Comparison of ENCODE assay signal across 8 mouse cellular contexts in the genomic region with DNA sequence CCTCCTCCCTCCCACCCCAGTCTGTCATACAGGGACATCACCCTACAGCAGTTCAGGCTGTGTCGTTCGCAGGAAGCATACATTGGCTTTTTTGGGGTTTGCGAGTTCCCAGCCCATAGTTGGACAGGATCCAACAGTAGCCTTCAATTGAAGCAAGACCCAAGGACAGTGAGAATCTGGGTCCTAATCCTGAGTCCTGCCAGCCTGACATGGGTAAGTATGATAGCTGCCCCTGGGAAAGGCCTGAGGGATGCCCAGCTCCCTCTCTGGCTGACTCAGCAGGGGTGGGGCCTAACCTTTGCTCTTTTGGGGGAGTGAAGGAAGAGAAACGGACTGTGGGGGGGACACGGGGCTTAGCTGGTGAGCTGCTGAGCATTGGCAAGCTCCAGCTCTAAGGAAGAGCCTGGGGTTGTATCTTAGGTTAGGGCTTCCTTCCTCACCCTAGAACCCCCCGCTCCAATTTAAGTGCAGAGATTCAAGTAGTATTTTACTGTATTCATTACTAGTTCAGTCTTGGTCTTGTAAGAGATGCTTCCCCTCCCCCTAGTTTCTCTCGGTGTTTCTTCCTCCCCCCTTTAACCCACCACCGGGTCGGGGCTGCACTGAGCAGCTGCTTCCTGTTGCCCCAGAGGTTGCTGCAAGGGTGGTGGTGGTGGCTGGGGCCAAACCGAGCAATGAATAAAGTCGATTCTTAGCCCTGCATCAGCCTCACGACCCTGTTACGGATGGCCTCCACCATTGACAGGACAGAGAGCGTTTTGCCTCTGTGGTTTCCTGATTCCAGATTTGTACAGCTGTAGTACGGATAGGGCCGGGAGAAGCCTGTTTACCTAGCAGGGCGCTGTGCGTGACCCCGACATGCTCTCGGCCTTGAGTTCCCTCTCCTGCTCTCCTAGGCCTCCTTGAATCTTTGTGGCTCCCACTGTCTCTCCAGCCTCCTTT. TPM values are rescaled to one million over a fixed set of nuclear protein-coding genes. Genes with fewer than 3 reads are reported as not detected.
DNase-seq lines count a peak whose midpoint lies in the region; ATAC-seq and TF ChIP-seq lines count a peak whose summit lies in the region.

A gene (plus strand): TSS at position 14 of the 942 bp plus-strand sequence.

- peak; percentile 60 for ATAC-seq in erythroid progenitor cell, adult 5-6 weeks (replicated peaks; ENCODE audit: low FRiP score, poor library complexity, severe bottlenecking)
- peak; percentile 2; the same call in 1 of the 2 replicates for ATAC-seq in lung, embryonic 14.5 days (ENCODE audit: insufficient read depth)
- peak; percentile 24; the same call in 1 of the 2 replicates for ATAC-seq in neutrophil, adult 5-6 weeks (ENCODE audit: extremely low read depth, insufficient number of reproducible peaks, low FRiP score, poor library complexity, severe bottlenecking)

- peak; percentile 24 to 51 for DNase-seq in adrenal gland, postnatal 4 days (ENCODE audit: low spot score in 2 of 2)
- DNase-seq in heart, postnatal 10 days: peak; percentile 71 to 74
- DNase-seq in kidney, postnatal 4 days: peak; percentile 69 to 78
- DNase-seq in lung, embryonic 14.5 days: peak; percentile 75
- peak; percentile 62 for DNase-seq in urinary bladder, postnatal 14 days (ENCODE audit: low spot score)

- H3K4me1 ChIP-seq in E14TG2a.4 (replicated peaks; ENCODE audit: low read depth, low read length): peaks cover 70% of the 10 kb centered on the region
- H3K4me1 ChIP-seq in lung, embryonic 14.5 days (ENCODE audit: insufficient read depth): peaks cover 24% of the 10 kb centered on the region

- H3K4me3 ChIP-seq in E14TG2a.4 (replicated peaks; ENCODE audit: low read length): peak within 1 kb of the TSS; percentile 98
- H3K4me3 ChIP-seq in lung, embryonic 14.5 days (ENCODE audit: low read depth, low read length): peak within 1 kb of the TSS; percentile 87

- H3K4me2 ChIP-seq in lung, embryonic 14.5 days: peak within 1 kb of the TSS; percentile 96

- no peak for TF ChIP-seq CTCF in E14TG2a.4 (conservative IDR thresholded peaks at IDR 0.05; ENCODE audit: low read length)
- TF ChIP-seq CTCF in lung, embryonic 14.5 days (IDR thresholded peaks at IDR 0.05; ENCODE audit: low read depth): no peak

- H3K27ac ChIP-seq in lung, embryonic 14.5 days (ENCODE audit: low read depth): peak within 1 kb of the TSS; percentile 91

- no peaks in the 10 kb centered on the region for H3K27me3 ChIP-seq in E14TG2a.4 (ENCODE audit: insufficient read depth, low read length)
- H3K27me3 ChIP-seq in lung, embryonic 14.5 days (ENCODE audit: insufficient read depth, low read length): no peaks in the 10 kb centered on the region

- peak within 1 kb of the TSS; percentile 64 for H3K9ac ChIP-seq in lung, embryonic 14.5 days

- 1% methylated on average over 20 of the region's 20 CpGs for whole genome bisulfite sequencing in lung, embryonic 14.5 days

- no peaks in the 10 kb centered on the region for H3K9me3 ChIP-seq in E14TG2a.4 (ENCODE audit: low read length)
- no peaks in the 10 kb centered on the region for H3K9me3 ChIP-seq in lung, embryonic 14.5 days (ENCODE audit: low read depth, low read length)

- intact Hi-C loops in heart, postnatal 10 days (cut with DNase I): loop anchor here (2.0 kb wide), 1 partner anchor 95 kb away; no protein-coding TSS in a partner anchor

- H3K36me3 ChIP-seq in E14TG2a.4 (ENCODE audit: insufficient read depth, low read length): peaks cover 37% of the 10 kb centered on the region
- peaks cover 41% of the 10 kb centered on the region for H3K36me3 ChIP-seq in lung, embryonic 14.5 days (ENCODE audit: insufficient read depth)

RNA-seq across cellular contexts. Expression of the gene that starts here (rescaled TPM):
- 10 to 100 TPM; 70.6 to 72.2 TPM for total RNA-seq in adrenal gland, postnatal 4 days (2021)
- 89.4 and 109 TPM in 2 replicates for total RNA-seq in erythroid progenitor cell, adult 5-6 weeks (2015; ENCODE audit: low replicate concordance)
- 87.9 and 88.6 TPM in 2 replicates for total RNA-seq in erythroid progenitor cell, adult 5-6 weeks (2017; ENCODE audit: low replicate concordance)
- total RNA-seq in heart, postnatal 10 days (2021): 10 to 100 TPM; 26.1 to 27.8 TPM
- 23.9 and 26.2 TPM in 2 replicates for polyA plus RNA-seq in lung, embryonic 14.5 days (2014; fragmentation: Nextera tagmentation; extraction: Ambion mirVana)
- 70.1 and 75.0 TPM in 2 replicates for total RNA-seq in neutrophil, adult 5-6 weeks (2017)

Comparison
In these comparisons a context has a peak if more than half of its experiments do, and no peak if none do; other contexts are left out.
1. Peak in every context shown above with its lines: DNase-seq, ATAC-seq, H3K4me3 ChIP-seq and H3K27ac ChIP-seq.
2. ATAC-seq: peak in every context shown above with its lines; median percentile 60 in erythroid progenitor cell, adult 5-6 weeks; 24 in neutrophil, adult 5-6 weeks; 2 in lung, embryonic 14.5 days.